Mouse (Mus musculus) embryonic fibroblast, embryonic 13.5 days (primary cell): ENCODE results near the gene Pcnx2.

Source experiments
- CTCF ChIP-seq: IDR thresholded peaks from 2 replicates; pipeline ENCODE4 v1.5.1; 2011; ENCODE audit warnings: mild to moderate bottlenecking, control low read depth, low read length, moderate library complexity, borderline replicate concordance; ENCODE audit not compliant: insufficient read depth
- POLR2A ChIP-seq: IDR thresholded peaks from 2 replicates; pipeline ENCODE4 v1.6.1; 2011; ENCODE audit warnings: low read depth, mild to moderate bottlenecking, control low read depth, low read length, moderate library complexity

- no peak for TF ChIP-seq POLR2A
- TF ChIP-seq CTCF = no peak
Measured at GRCm38 (mm10) chr8:125856160-125856559, 42.0 kb downstream of the Pcnx2 start.
